Mouse (Mus musculus): Measurements from ENCODE around the gene A630001G21Rik.
"Not testable (repeated sequence)": the region's sequence is repeated elsewhere in the genome, so short reads cannot be mapped to it uniquely, and the experiment has no call there.

Gene A630001G21Rik

DNA sequence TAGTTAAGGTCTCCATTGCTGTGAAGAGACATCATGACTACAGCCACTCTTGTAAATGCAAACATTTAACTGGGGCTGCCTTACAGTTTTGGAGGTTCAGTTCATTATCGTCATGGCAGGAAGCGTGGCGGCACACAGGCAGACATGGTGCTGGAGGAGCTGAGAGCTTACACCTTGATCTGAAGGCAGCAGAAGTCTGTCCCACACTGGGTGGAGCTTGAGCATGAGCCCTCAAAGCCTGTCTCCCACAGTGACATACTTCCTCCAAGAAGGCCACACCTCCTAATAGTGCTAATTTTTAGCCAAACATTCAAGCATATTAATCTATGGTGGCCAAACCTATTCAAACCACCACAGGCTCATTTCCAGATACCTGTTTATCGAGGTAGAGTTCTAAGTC is at the start of gene A630001G21Rik:
Gene A630001G21Rik (minus strand): TSS at position 208 of the 400 bp plus-strand sequence.
- no peak for DNase-seq (ENCODE audit: low spot score in 2 of 2)

DNA sequence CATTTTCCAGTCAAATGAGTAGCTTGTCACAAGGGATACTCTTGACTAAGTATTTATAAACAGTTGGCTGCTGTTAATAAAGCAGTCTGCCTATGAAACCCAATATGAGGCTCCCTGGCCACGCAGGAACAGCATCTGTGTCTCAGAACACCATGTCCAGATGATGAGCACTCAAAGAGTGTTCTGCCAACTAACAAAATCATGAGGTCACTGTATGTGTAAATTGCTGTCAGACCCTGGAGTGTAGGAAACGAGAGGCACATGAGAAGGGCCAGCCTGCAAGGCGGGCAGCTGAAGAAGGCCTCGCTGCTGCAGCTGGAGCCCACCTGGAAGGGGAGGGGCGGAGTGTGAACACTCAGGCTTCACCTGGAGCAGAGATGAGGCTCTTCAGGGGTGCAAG is 48.7 kb upstream of the A630001G21Rik start:
- DNase-seq (ENCODE audit: low spot score in 2 of 2), result peak in 1 of 2 experiments; percentile 15

DNA sequence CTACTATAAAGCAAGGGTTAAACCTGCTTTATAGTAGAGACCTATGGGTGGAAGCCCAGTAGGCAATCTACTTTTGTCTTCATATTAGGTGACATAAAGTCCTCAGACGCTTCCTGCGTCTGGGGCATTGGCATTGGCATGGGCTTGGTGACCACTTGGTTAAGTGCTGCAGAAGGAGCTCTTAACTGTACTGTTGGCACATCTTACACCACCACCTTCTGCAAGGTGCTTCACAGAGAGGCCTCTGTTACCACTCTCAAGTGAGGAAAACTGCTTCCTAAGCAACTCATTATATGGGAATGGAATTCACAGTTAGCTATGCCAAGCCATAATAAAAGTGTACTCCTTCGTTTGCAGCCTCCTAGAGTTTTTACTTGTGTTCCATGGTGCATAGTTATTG is 46.5 kb upstream of the A630001G21Rik start:
- DNase-seq (ENCODE audit: low spot score in 2 of 2), result no peak

DNA sequence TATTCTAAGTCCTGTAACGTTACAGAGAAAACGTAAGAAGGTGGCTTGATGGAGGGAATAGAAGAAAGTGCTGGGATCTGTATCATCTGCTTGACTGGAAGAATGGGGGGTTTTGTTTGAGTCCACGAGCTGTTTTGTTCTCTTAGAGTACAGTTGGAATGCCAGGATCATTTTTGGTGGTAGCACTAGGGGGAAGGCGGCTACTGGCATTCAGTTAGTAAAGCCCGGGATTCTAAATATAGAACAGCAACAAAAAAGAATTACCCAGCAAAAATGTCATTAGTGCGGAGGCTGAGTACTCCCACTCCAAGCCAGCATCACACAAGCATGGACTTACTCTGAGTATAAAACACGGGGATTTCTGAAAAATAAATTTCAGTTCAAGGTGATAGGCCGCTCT is 43.8 kb upstream of the A630001G21Rik start:
- DNase-seq (ENCODE audit: low spot score in 2 of 2), result no peak

DNA sequence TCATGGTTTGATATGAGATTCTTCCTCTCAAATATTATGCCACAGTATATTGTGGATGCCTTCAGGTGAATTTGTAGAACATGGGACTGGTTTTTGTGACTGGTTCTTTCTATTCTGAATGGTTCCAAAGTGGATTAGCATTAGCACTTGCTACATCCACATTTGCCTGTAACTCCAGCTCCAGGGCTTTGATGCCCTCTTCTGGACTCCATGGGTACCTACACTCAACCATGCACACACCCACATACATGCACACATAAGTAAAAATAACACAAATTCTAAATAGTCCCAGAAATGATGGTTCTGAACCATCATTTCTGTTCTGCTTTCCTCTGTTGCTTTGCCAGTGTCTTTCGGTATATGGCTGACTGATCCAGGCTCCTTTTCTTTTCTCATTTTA is 41.3 kb upstream of the A630001G21Rik start:
- DNase-seq (ENCODE audit: low spot score in 2 of 2), result no peak

DNA sequence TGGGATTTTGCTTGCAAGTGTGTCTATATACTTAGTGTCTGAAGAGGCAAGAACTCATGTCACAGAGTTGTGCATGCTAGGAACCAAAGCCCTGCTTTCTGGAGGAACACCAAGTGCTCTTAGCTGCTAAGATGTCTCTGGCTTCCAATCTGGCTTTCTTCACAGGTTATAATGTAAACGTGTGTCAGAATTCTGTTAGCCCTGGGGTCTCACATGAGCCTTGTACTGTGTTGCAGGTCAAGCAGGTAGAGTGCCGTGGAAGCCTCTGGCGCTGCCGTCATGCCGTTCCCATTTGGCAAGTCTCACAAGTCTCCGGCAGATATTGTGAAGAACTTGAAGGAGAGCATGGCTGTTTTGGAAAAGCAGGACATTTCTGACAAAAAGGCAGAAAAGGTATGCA is 39.7 kb upstream of the A630001G21Rik start:
- DNase-seq (ENCODE audit: low spot score in 2 of 2), result no peak

DNA sequence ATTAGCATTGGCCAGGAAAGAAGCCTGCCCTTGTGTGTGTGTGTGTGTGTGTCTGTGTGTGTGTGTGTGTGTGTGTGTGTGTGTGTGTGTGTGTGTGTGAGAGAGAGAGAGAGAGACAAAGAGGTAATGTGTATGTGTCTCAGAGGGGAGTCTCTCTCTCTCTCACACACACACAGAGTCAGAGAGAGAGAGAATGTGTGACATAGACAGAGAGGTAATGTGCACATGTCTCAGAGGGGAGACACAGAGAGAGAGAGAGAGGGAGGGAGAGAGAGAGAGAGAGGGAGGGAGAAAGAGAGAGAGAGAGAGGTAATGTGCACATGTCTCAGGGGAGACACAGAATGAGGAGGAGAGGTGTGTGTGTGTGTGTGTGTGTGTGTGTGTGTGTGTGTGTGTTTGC is 35.8 kb upstream of the A630001G21Rik start:
- DNase-seq (ENCODE audit: low spot score in 2 of 2), result not testable (repeated sequence)

DNA sequence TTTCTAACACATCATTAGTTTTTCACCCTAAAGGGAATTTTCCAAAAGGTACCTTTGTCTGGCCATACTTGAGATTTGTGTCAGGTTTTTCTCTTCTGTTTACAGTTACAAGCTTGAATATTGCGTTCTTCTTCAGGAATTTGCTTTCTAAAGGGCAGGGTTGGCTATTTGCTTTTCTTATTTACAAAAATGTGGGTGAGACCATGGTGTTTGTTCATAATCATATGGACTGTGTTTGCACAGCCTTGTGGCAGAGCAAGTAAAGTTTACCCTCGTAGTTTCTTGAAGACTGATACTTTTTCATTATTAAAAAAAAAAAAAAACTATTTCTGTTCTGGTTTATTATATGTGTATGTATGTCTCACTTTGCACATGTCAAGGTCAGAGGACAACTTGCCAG is 32.3 kb upstream of the A630001G21Rik start:
- no peak for DNase-seq (ENCODE audit: low spot score in 2 of 2)

DNA sequence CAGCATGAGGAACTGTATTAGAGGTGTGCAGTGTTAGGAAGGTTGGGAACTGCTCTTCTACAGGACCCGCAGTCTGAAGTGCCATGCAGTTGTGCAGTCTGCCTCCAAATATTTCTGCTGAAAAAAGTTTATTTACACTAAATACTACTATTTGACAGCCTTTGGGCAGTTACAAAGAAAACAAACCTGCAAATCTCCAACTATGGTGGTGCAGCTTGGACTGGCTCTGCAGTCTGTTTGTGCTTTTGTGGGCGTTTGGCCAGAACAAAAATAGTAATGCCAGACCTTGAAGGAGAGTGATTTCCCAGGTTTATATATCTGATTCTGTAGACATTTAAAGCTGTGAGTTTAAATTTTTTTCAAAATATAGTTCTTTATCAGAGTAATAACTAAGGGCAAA is 31.9 kb upstream of the A630001G21Rik start:
- peak in 1 of 2 experiments; percentile 34 for DNase-seq (ENCODE audit: low spot score in 2 of 2)

DNA sequence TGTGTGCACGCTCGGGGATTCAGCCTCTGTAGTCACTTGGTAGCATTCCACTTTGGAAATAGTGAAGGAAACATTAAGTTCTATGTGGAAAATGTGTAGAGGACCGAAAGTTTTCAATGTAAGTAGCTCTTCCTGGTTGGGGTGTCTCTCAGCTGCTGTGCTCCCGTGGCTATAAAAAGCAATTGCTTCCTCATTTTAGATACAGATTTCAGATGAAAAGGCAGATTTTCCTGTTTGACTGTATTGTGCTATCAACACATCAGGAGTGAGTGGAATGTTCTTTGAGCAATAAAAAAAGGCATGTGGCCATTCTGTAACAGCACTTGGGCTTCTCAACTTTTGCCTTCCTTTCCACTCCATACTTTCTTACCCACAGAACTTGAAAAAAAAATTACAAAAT is 30.8 kb upstream of the A630001G21Rik start:
- DNase-seq (ENCODE audit: low spot score in 2 of 2), result peak in 1 of 2 experiments; percentile 19

DNA sequence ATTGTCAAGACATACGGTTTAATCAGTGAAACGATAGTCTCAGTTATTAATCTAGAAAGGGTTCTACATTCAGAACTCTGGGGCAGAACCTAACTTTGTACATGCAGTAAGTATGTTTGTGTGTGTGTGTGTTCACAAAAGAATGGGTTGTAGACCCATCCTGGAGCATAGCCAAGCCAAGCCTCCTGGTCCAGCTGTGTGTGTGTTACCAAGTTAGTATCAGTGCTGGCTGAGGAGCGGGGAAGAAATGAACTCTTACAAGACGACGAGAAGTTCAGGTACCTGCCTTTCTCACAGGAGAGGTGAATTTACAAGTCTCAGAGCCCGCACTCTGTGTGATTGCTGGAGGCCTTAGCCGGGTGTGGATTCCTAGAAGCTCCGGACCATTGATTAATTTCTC is 26.1 kb upstream of the A630001G21Rik start:
- no peak for DNase-seq (ENCODE audit: low spot score in 2 of 2)

DNA sequence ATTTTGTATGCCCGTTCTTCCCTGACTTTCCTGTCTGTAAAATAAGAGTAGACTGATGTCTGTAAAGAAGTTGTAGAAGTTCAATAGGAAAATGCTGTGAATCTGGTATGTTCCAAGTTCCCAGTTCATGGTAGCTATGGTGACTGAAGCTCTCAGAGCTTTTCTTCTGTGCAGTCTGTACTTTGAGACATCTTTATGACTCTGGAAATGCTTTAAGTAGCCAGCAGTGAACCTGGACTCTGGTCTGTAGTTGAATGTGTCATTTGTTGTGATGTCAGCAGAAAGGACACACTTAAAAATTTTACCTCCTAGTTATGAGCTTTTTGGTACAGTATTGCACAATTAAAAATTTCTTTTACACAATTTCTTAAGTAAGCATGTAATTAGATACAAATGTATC is 24.1 kb upstream of the A630001G21Rik start:
- no peak for DNase-seq (ENCODE audit: low spot score in 2 of 2)

DNA sequence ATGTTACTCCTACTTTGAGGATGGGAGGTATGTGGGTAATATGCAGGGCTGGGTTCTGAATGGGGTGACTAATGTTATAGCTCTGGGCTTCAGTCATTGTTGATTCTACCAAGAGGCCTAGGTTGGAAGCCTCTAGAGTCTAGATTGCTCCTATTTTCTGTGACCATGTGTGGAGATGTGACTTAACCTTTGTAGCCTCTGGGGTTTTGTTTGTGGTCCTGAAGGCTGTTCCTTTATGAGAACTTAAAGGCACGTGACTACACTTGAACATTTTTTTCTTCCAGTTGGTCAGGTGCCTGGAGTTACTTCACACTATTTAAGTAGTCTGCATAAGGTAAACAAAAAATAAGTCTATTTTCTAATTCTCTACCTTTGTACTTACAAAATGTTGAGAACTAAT is 21.3 kb upstream of the A630001G21Rik start:
- no peak for DNase-seq (ENCODE audit: low spot score in 2 of 2)

DNA sequence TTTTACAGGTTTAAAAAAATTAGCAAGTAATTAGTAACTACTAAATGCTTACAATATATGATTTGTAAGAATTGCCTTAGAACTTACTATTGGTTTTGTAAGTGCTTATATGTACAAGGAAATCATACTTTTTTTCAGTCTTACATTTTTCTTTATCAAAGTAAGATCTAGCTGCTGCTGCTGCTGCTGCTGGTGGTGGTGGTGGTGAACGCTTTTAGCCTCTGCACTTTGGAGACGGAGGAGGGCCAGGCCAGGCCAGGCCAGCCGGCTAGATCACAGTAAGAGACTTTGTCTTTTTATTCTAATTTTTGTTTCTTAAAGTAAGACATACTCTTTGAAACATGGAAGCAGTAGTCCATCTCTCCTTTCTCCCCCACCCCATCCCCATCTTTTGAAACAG is 16.8 kb upstream of the A630001G21Rik start:
- DNase-seq (ENCODE audit: low spot score in 2 of 2), result no peak

DNA sequence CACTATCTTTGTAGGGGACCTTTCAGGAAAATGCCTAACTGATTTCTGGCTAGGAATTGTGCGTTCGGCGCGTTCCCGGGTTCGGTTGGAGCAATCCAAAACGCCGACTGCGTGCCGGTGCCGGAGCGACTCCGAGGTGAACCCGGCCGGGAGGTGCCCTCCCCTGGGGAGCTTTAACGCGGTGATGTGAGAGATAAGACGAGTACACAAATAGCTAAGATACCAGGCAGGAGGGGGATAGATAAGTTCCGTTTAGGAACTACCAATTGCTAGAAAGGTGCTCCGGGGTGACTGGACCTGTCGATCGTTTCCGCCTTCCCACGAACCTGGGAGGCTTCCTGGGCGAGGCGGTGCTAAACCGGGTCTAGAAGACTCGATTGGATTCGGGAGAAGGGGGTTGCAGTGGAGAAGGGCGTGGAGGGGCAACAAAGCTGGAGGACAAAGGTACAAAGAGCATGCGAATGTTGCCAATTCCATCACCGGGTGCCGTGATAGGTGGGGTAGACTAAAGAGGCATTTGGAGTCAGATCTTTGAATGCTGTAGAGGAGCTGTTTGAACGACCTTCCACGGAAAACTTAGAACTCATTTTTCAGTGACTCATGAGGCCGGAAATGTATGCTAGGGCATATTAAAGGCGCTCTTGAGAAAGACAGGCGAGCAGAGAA is 15.8 kb upstream of the A630001G21Rik start:
- peak; percentile 21 to 30 for DNase-seq (ENCODE audit: low spot score in 2 of 2)

DNA sequence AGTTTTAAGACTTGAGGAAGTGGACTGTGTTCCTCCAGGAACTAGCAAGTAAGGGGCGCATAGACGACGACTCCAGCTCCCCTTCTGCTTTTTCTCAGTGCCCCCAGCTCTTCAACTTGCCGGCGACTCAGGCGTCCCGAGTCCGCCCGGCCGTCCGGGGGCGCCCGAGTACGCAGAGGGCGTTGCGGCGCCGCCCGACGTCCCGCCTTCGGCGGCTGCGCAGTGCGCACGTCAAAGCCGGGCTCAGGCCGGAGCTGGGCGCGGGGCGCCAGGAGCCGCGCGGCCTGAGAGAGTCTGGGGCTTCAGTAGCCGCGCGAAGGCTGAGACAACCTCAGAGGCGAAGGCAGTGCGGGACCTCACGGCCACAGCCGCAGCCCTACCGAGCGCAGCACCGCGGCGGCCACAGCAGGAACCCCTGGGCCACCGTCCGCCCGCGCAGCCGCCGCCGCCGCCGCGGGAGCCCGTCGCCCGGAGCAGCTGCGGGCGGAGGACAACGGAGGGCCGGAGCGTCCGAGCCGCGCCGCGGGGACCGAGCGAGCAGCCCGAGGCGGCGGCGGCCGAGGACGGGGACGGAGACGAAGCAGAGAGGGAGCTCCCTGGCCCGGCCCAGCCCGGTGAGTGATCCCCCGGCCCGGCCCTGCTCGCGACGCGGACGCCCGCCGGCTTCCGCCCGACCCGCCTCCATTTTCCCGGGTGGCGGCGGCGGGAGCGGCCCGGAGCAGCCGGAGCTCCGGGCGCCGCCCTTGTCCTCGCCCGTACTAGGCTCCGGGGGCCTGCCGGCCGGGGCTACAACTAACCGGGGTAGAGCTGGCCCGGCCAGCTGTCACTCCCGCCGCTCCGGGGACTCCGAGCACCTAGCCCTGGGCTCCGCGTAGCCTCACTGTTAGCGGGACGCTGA is 15.0 kb upstream of the A630001G21Rik start, which contains the start of gene Cab39:
Gene Cab39 (plus strand): TSS at position 234 of the 898 bp plus-strand sequence.
- peak; percentile 83 to 86 for DNase-seq (ENCODE audit: low spot score in 2 of 2)

DNA sequence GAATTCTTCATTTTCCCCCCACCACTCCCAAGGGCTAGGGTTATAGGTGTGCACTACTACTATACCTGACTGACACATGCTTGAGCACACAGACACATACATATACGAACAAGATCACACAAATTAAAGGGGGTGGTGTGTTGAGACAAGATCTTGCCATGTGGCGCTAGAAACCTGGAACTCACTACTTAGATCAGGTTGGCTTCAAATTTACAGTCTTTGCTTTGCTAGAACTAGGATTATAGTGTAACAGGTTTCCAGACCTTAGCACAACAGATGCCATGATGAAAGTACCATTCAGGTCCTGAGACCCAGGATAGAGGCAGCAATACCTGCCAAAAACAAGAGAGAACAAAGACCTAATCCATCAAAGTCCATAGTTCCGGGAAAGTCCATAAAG is 13.0 kb upstream of the A630001G21Rik start:
- no peak for DNase-seq (ENCODE audit: low spot score in 2 of 2)

DNA sequence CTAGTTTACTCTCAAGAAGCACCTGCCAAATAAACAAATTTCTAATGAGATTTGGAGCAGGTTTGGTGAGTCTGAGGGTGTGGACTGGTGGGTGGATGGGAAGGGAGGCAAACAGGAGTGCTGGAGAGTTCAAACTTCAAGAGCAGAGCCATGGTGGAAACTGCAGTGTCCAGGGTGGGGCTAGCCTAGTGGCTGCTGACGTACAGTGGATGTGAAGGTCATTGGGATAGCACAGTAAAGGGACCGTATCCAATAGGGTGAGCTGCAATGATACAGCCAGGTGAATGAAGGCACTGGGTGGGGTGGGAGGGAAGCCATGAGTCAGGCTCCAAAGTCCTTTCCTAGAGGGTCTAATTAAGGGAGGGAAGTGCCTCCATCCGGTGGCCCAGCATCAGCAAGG is 12.1 kb upstream of the A630001G21Rik start:
- no peak for DNase-seq (ENCODE audit: low spot score in 2 of 2)

DNA sequence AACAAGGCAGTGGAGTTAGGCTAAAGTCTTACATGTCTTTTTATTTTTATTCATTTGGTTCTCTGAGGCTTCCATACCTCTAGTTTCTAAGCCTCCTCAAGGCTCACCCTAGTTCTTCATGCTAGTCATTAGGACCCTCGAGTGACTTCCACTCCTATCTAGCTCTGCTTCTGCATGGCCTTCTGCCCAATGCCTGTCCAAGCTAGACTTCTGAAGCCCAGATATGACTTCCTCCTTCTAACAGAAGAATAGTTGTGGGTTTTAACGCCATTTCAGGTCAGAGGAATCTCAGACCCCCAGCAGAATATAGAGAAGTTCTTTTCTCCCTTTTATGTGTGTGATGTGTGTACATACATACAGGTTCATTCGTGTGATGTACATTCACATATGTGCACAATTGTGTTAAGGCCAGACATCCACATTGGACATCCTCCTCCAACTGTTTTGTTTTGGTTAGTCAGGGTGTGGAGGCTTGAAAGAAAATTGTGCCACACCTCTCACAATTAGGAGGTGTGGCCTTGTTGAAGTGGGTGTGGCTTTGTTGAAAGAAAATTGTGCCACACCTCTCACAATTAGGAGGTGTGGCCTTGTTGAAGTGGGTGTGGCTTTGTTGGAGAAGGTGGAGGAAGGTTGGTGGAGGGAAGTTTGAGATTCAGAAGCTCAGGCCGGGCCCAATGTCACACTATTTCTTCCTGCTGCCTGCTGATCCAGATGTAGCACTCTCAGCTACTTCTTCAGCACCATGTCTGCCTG is 1.2 kb upstream of the A630001G21Rik start:
- no peak for DNase-seq (ENCODE audit: low spot score in 2 of 2)

DNA sequence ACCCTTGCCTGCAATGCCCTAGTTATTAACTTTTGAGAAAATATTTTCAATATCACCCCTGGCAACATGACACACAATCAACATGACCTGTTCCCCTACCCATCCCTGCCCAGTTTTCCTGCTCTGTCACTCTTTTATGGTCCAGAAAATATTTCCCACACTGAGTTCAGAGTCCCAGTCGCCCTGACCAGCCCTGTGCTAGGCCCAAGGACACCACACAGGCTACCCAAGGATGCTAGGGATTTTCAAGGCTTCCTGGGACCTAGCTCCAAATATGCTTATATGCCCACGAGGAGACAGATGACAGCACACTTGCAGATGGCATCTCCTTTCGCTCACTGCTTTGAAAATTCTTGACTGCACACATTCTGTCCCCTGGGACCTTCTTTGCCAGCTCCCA is 569 bp upstream of the A630001G21Rik start:
- no peak for DNase-seq (ENCODE audit: low spot score in 2 of 2)

DNA sequence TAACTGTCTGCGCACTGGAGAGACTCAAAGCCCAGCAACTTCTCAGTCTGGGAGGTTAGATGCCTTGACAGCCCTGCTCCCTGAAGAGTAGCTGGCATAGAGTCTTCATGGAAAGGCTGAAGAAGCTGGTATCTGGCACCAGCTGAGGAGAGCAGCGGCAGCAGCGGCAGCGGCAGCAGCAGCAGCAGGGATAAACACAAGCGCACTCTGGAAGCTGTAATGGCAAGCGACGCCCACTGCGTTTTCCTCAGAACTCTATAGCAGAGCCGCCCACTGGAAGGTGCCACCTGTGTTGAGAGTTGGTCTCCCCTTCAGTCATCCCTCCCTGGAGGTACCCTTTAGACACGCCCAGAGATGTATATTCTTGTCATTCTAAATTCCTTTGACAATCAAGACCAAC is 2.3 kb downstream of the A630001G21Rik start:
- no peak for DNase-seq (ENCODE audit: low spot score in 2 of 2)

DNA sequence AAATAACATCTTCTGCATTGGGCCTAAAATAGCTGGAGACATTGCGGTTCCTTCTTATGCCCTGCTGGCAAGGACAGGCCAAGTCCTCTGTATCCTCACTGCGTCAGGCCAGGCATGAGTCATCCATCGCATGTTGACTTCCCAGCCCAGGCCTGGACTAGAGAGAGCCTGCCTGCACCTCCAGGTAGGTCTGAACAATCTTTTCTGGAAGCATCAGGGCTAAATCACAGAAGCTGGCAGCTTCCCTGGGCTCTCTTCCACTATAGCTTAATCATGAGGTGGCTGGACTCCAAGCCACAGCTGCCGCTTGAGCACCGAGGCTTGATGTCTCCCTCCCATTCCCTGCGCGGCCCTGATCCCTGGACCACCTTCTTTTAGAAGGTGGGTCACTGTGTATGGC is 3.3 kb downstream of the A630001G21Rik start:
- peak in 1 of 2 experiments; percentile 28 for DNase-seq (ENCODE audit: low spot score in 2 of 2)

Measured in heart, adult 9 months (tissue).